Mouse (Mus musculus): ENCODE results near the gene Eif3b. TPM values are rescaled to one million over a fixed set of nuclear protein-coding genes. Genes with fewer than 3 reads are reported as not detected.

The Eif3b gene
- 18.3 TPM for polyA plus RNA-seq (2014; fragmentation: Illumina TruSeq; extraction: RNeasy Lipid Tissue Mini Kit (QIAGEN cat#74804); ENCODE audit: low read depth, low replicate concordance)

DNA sequence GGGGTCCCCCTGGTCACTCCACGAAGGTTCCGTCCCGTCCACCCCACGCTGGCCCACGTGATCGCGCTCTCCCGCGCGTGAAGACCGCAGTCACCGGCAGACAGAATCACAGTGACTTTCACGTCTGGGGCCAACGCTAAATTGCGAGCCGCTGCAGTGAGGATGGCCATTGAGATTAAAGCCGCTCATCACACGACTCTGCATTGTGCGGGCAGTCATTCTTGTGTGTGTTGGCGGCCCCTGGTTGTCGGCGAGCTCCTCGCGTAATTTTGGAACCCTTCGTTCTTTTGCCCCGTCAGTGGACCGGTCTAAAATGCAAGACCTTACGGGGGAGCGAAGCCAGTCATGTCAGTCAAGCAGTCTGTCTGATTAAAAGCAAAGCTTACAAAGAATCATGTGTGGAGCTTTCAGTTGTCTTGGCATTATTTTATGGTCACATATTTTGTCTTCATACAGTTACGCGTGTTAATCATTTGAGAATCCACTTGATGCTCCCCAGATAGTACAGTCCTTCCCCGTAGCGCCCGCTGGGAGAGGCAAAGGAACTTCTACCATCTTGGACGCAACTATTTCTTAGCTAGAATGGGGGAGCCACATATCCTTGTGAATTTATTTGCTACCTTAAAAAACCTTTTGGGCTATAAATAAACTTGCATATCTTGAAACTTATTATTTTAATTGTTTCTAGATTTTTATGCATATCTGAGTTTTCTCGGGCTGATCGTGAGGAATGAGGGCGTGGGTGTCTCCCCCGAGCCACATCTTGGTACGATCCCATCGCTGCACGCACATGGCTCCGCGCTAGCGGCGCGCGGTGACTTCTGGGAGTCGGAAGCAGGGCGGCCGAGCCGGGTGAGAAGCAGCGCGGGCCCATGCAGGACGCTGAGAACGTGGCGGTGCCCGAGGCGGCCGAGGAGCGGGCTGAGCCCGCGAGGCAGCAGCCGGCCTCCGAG is at the start of gene Eif3b:
Gene Eif3b (plus strand): TSS at position 840 of the 953 bp plus-strand sequence.

DNA sequence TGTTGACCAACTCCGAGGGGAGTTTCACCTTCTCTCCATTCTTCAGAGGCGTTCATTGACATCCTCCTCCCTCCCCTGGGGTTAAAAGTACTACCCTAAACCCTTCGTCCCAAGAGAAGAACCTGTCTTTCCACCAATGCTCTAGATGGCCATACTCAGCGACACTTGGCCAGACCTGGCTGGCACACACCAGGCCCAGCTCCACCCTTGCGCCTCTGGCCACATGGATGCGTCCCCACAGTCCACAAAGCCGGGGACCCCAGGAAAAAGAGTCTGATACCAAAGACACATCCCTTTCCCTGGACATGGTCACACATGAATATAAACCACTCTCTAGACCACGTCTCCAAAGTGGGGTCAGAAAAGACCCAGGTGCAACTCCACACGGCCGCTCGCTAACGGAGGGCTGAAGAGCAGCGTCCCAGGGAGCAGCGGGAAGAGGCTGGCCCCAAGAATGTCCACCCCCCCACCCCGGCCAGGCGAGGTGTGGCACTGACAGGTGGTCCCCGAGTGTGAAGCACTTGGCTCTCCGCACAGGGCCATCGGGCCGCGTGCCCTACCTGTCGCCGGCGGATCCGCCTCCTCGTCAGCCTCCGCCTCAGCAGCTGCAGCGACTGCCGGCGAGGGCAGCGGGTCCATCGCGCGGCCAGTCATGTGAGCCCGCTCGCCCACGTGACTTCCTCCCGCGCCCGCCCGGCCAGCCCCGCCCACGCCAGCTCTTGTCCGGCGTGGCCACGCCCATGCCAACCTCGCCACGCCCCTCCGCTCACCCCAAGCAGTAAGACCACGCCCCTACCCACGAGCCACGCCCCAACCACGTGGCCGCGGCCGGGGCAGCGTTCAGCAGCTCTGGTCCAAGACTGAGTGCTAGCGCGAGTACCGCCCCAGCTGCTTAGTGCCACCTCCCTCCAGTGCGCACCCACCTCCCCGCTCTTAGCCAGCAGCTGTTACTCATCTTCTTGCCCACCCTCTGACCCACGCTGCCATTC is 30.2 kb upstream of the Eif3b start, which contains the start of gene Snx8:
Gene Snx8 (minus strand): TSS at position 675 of the 989 bp plus-strand sequence.

DNA sequence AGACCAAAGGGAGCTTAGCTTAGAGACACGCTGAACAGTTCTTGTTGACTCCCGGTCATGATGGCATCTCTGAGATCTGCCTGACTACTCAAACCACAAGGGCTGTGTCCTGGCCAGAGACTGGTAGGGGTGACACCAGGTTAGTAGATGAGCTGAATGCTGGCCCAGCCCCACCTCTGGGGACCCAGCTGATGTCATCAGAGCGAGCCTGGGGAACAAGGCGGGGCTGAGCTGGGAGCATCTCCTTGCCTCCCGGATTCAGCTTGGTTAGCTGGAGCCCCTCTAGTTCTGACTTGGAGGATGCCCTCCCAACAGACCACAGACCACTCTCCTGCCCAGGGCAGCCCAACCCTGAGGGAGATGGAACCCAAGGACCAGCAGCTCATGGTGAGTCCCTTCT is 26.2 kb downstream of the Eif3b start, which contains the start of gene Gm4869:
Gene Gm4869 (plus strand): TSS at position 301 of the 400 bp plus-strand sequence.

Other genes with a start within 250 kb of the Eif3b start
- gene Mad1l1, start 97.8 kb upstream of the Eif3b start, polyA plus RNA-seq (2014; fragmentation: Illumina TruSeq; extraction: RNeasy Lipid Tissue Mini Kit (QIAGEN cat#74804); ENCODE audit: low read depth, low replicate concordance): 0.29 TPM
- gene Nudt1, start 97.7 kb upstream of the Eif3b start, polyA plus RNA-seq (2014; fragmentation: Illumina TruSeq; extraction: RNeasy Lipid Tissue Mini Kit (QIAGEN cat#74804); ENCODE audit: low read depth, low replicate concordance): 3.6 TPM
- gene Mrm2, start 87.4 kb upstream of the Eif3b start, polyA plus RNA-seq (2014; fragmentation: Illumina TruSeq; extraction: RNeasy Lipid Tissue Mini Kit (QIAGEN cat#74804); ENCODE audit: low read depth, low replicate concordance): 1.6 TPM
- gene Snx8, start 30.1 kb upstream of the Eif3b start, polyA plus RNA-seq (2014; fragmentation: Illumina TruSeq; extraction: RNeasy Lipid Tissue Mini Kit (QIAGEN cat#74804); ENCODE audit: low read depth, low replicate concordance): 0.29 TPM
- not detected for gene Gm4869, start 26.3 kb downstream of the Eif3b start, polyA plus RNA-seq (2014; fragmentation: Illumina TruSeq; extraction: RNeasy Lipid Tissue Mini Kit (QIAGEN cat#74804); ENCODE audit: low read depth, low replicate concordance)
- gene Chst12, start 86.2 kb downstream of the Eif3b start, polyA plus RNA-seq (2014; fragmentation: Illumina TruSeq; extraction: RNeasy Lipid Tissue Mini Kit (QIAGEN cat#74804); ENCODE audit: low read depth, low replicate concordance): not detected
- gene Grifin, start 145.7 kb downstream of the Eif3b start, polyA plus RNA-seq (2014; fragmentation: Illumina TruSeq; extraction: RNeasy Lipid Tissue Mini Kit (QIAGEN cat#74804); ENCODE audit: low read depth, low replicate concordance): not detected
- 0.48 TPM for gene Lfng, start 188.0 kb downstream of the Eif3b start, polyA plus RNA-seq (2014; fragmentation: Illumina TruSeq; extraction: RNeasy Lipid Tissue Mini Kit (QIAGEN cat#74804); ENCODE audit: low read depth, low replicate concordance)
- 0.32 TPM for gene Ttyh3, start 229.7 kb downstream of the Eif3b start, polyA plus RNA-seq (2014; fragmentation: Illumina TruSeq; extraction: RNeasy Lipid Tissue Mini Kit (QIAGEN cat#74804); ENCODE audit: low read depth, low replicate concordance)